Mouse (Mus musculus): ENCODE results near the gene Fhl1. TPM values are rescaled to one million over a fixed set of nuclear protein-coding genes. Genes with fewer than 3 reads are reported as not detected.
A peak's percentile ranks its signal among the peaks of the same experiment; 100 is the strongest.

Fhl1 gene
- polyA plus RNA-seq, 1 experiment from 2014 or later: 52.3 TPM

- 25% methylated on average over 35 of the region's 35 CpGs for WGBS
- Histone ChIP-seq H3K4me2 (peak within 1 kb of the TSS; percentile 61), H3K9ac (peak within 1 kb of the TSS; percentile 60), H3K4me1 (no peaks in the 10 kb centered on the region), H3K4me3 (peak within 1 kb of the TSS; percentile 50), H3K27ac (no peak within 1 kb of the TSS), H3K36me3 (no peaks in the 10 kb centered on the region), H3K9me3 (no peaks in the 10 kb centered on the region), H3K27me3 (no peaks in the 10 kb centered on the region)
- ATAC-seq (ENCODE audit: insufficient number of reproducible peaks, insufficient read depth, low FRiP score, low TSS enrichment, low read depth): 0 out of 2 replicates have a peak, but pooled peaks have one; percentile 62
These were observed 90.4 kb downstream of the Fhl1 start, which contains the start of gene Map7d3 for GRCm38 (mm10) chrX:56821765-56822603. Gene Map7d3, minus strand, starts transcription at chrX:56822326.

GRCm38 (mm10) chrX:56827492-56827891, 95.9 kb downstream of the Fhl1 start:
- no peaks in the 10 kb centered on the region for H3K4me1 ChIP-seq
- no peaks in the 10 kb centered on the region for H3K9me3 ChIP-seq
- no peak overlapping the region for H3K27ac ChIP-seq
- H3K9ac ChIP-seq: no peak overlapping the region
- H3K27me3 ChIP-seq: no peaks in the 10 kb centered on the region
- no peak overlapping the region for H3K4me3 ChIP-seq
- no peak for ATAC-seq (ENCODE audit: insufficient number of reproducible peaks, insufficient read depth, low FRiP score, low TSS enrichment, low read depth)
- H3K4me2 ChIP-seq: no peak overlapping the region
- no peaks in the 10 kb centered on the region for H3K36me3 ChIP-seq
- 78% methylated on average over 6 of the region's 6 CpGs for WGBS

GRCm38 (mm10) chrX:56835842-56836241, 104.3 kb downstream of the Fhl1 start:
- no peak overlapping the region for H3K4me2 ChIP-seq
- H3K27ac ChIP-seq: no peak overlapping the region
- no peaks in the 10 kb centered on the region for H3K4me1 ChIP-seq
- 81% methylated on average over 6 of the region's 6 CpGs for WGBS
- no peak for ATAC-seq (ENCODE audit: insufficient number of reproducible peaks, insufficient read depth, low FRiP score, low TSS enrichment, low read depth)
- H3K36me3 ChIP-seq: no peaks in the 10 kb centered on the region
- H3K9ac ChIP-seq: no peak overlapping the region
- H3K4me3 ChIP-seq: no peak overlapping the region
- H3K9me3 ChIP-seq: no peaks in the 10 kb centered on the region
- H3K27me3 ChIP-seq: no peaks in the 10 kb centered on the region

DNA sequence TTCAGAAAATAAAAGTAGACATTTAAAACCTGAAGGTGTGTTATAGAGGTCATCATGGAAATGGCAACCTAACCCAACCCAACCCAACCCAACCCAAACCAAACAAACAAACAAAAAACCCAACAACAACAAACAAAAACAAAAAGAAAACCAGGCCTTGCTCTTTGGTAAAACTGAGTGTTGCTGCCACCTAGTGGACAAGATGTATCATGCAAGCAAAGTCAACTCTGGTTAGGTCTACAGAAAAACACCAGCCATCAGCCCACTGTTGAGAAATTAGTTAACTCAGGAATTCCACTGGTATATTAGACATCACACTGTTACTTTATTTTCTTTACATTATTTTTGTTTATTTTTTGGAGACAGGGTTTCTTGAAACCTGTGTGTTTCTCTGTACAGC, 107.8 kb downstream of the Fhl1 start:
- no peaks in the 10 kb centered on the region for H3K4me1 ChIP-seq
- H3K4me2 ChIP-seq: no peak overlapping the region
- H3K27ac ChIP-seq: no peak overlapping the region
- no peaks in the 10 kb centered on the region for H3K27me3 ChIP-seq
- H3K9me3 ChIP-seq: no peaks in the 10 kb centered on the region
- H3K4me3 ChIP-seq: no peak overlapping the region
- H3K9ac ChIP-seq: no peak overlapping the region
- H3K36me3 ChIP-seq: no peaks in the 10 kb centered on the region
- ATAC-seq (ENCODE audit: insufficient number of reproducible peaks, insufficient read depth, low FRiP score, low TSS enrichment, low read depth): no peak

- no peak for ATAC-seq (ENCODE audit: insufficient number of reproducible peaks, insufficient read depth, low FRiP score, low TSS enrichment, low read depth)
- no peak overlapping the region for H3K27ac ChIP-seq
- 72% methylated on average over 5 of the region's 5 CpGs for WGBS
- no peaks in the 10 kb centered on the region for H3K9me3 ChIP-seq
- H3K4me1 ChIP-seq: no peaks in the 10 kb centered on the region
- H3K4me3 ChIP-seq: no peak overlapping the region
- H3K27me3 ChIP-seq: no peaks in the 10 kb centered on the region
- no peak overlapping the region for H3K4me2 ChIP-seq
- no peaks in the 10 kb centered on the region for H3K36me3 ChIP-seq
- H3K9ac ChIP-seq: no peak overlapping the region
These were observed 109.7 kb downstream of the Fhl1 start for GRCm38 (mm10) chrX:56841255-56841654.

Other genes with a start within 250 kb of the Fhl1 start
- not detected in 2 replicates for gene Gm10477, start 207.0 kb upstream of the Fhl1 start, polyA plus RNA-seq (2015; fragmentation: Nextera tagmentation; extraction: Ambion mirVana)
- gene Gm648, start 182.2 kb upstream of the Fhl1 start, polyA plus RNA-seq (2015; fragmentation: Nextera tagmentation; extraction: Ambion mirVana): not detected in 2 replicates
- gene Mmgt1, start 133.7 kb upstream of the Fhl1 start, polyA plus RNA-seq (2015; fragmentation: Nextera tagmentation; extraction: Ambion mirVana): 23.8 and 25.1 TPM in 2 replicates
- gene Slc9a6, start 122.0 kb upstream of the Fhl1 start, polyA plus RNA-seq (2015; fragmentation: Nextera tagmentation; extraction: Ambion mirVana): 13.6 and 15.6 TPM in 2 replicates
- gene Map7d3, start 90.5 kb downstream of the Fhl1 start, polyA plus RNA-seq (2015; fragmentation: Nextera tagmentation; extraction: Ambion mirVana): 4.1 and 4.2 TPM in 2 replicates
- gene Adgrg4, start 138.4 kb downstream of the Fhl1 start, polyA plus RNA-seq (2015; fragmentation: Nextera tagmentation; extraction: Ambion mirVana): not detected in 2 replicates